Mouse (Mus musculus) embryonic facial prominence, embryonic 12.5 days (tissue): ENCODE measurements around the gene Cd86. TPM values are rescaled to one million over a fixed set of nuclear protein-coding genes. Genes with fewer than 3 reads are reported as not detected.

ENCODE experiments used
- ATAC-seq: fragments of 200-750 bp; cut with Nextera tagmentation; 2 replicates; pipeline ENCODE4 v1.8.0; 2017; ENCODE audit not compliant: insufficient number of reproducible peaks, insufficient read depth, low FRiP score, low TSS enrichment
- H3K27ac ChIP-seq: fragments of 300-500 bp; sonication (generic); 2 replicates; pipeline ENCODE4 v1.5.1; 2016; ENCODE audit warnings: mild to moderate bottlenecking
- H3K27me3 ChIP-seq: fragments of 300-500 bp; sonication (generic); 2 replicates; pipeline ENCODE4 v1.6.1; 2016; ENCODE audit warnings: mild to moderate bottlenecking, moderate library complexity
- H3K36me3 ChIP-seq: fragments of 300-500 bp; sonication (generic); 2 replicates; pipeline ENCODE4 v1.6.1; 2016; ENCODE audit warnings: mild to moderate bottlenecking
- H3K4me1 ChIP-seq: fragments of 300-500 bp; sonication (generic); 2 replicates; pipeline ENCODE4 v1.6.1; 2016
- H3K4me2 ChIP-seq: fragments of 300-500 bp; sonication (generic); replicated peaks from 2 replicates; pipeline ENCODE4 v1.6.1; 2016; ENCODE audit warnings: mild to moderate bottlenecking, moderate library complexity
- H3K4me3 ChIP-seq: fragments of 300-500 bp; sonication (generic); 2 replicates; pipeline ENCODE4 v1.5.1; 2016; ENCODE audit warnings: mild to moderate bottlenecking
- H3K9ac ChIP-seq: fragments of 300-500 bp; sonication (generic); 2 replicates; pipeline ENCODE4 v1.6.1; 2016; ENCODE audit warnings: mild to moderate bottlenecking, moderate library complexity
- H3K9me3 ChIP-seq: fragments of 300-500 bp; sonication (generic); 2 replicates; pipeline ENCODE4 v1.6.1; 2016; ENCODE audit warnings: mild to moderate bottlenecking, moderate library complexity
- WGBS: fragments of 180-500 bp; shearing (Covaris S2); methylation state at CpG from one replicate; pipeline ENCODE4 v1.1.7; 2016; 5-methylcytosine and 5-hydroxymethylcytosine counted together
- polyA plus RNA-seq: library from polyadenylated mRNA; unstranded; fragments of >200 nt; fragmentation: Nextera tagmentation; extraction: Ambion mirVana; gene quantifications from 2 replicates; pipeline ENCODE4 v1.2.1, GENCODE M21; 2016

The Cd86 gene
- polyA plus RNA-seq, 1 experiment from 2014 or later = 1.5 TPM

DNA sequence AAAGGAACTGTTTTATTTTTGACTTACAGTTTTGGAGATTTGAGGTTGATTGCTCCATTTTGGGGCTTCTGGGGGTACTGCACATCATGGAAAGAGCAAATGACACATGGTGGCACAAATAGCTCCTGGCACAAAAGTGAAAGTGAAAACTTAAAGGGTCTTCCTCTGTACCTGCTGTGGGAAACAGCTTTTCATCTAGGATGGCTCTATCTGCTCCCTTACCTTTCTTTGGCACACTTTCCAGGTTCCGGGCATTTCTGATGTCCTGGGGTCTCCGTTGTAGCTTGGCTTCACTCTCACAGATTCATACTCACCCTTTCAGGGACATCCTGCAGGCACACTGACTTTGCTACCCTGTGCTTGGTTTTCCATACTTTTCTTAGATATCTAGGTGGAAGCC lies 22.2 kb upstream of the Cd86 start:
- Histone ChIP-seq H3K9me3 (no peaks in the 10 kb centered on the region), H3K36me3 (no peaks in the 10 kb centered on the region), H3K4me3 (no peak overlapping the region), H3K4me2 (no peak overlapping the region), H3K27me3 (peaks cover 5% of the 10 kb centered on the region; the same call in 1 of the 2 replicates), H3K27ac (no peak overlapping the region), H3K4me1 (no peaks in the 10 kb centered on the region), H3K9ac (no peak overlapping the region)
- no peak for ATAC-seq
- WGBS = 87% methylated on average over 2 of the region's 2 CpGs

DNA sequence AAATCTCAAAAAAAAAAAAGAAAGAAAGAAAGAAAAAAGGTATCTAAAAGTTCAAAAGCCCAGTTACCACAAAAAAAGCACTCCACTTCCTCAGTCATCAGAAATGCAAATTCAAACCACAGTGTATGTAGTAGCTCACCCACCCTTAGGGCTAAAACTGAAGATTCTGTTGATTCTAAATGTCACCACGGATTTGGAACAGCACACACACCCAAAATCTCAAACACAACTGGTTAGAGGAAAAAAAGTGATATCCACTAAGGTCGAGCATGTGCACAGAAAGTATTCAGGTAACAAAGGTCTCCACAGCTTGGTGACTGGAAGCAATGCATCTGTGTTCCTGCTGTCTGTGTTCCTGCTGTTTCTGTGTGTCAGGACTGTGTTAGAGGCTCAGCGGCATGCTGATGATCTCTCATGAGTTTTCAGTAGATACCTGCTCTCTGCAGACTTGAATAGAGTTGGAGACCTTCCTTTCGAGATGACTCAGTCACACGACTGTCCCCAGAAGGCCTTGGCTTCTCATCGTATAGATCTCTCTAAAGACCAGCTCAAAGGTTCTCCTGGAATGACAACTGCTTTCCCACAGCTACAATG lies 18.5 kb upstream of the Cd86 start:
- Histone ChIP-seq H3K27ac (no peak overlapping the region), H3K4me2 (no peak overlapping the region), H3K36me3 (no peaks in the 10 kb centered on the region), H3K4me1 (no peaks in the 10 kb centered on the region), H3K9ac (no peak overlapping the region), H3K4me3 (no peak overlapping the region), H3K27me3 (no peaks in the 10 kb centered on the region), H3K9me3 (no peaks in the 10 kb centered on the region)
- ATAC-seq = no peak
- 70% methylated on average over 6 of the region's 6 CpGs for WGBS

DNA sequence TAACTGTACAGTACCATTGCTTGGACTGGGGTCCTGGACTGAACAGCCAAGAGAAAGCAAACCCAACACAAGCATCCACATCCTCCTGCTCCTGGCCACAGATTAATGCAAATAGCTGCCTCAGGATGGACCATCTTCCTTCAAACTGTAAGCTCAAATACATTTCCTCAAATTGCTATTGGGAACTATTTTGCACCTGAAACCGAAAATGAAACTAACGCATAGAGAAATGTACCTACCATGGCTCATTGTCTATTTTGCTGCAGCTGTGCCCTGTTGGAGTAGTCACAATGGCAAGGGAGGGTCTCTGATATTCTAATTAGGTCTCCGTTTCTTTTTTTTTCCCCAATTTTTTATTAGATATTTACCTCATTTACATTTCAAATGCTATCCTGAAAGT lies 15.9 kb upstream of the Cd86 start:
- Histone ChIP-seq H3K27me3 (no peaks in the 10 kb centered on the region), H3K4me2 (no peak overlapping the region), H3K4me3 (no peak overlapping the region), H3K9ac (no peak overlapping the region), H3K9me3 (no peaks in the 10 kb centered on the region), H3K36me3 (no peaks in the 10 kb centered on the region), H3K27ac (no peak overlapping the region), H3K4me1 (no peaks in the 10 kb centered on the region)
- ATAC-seq = no peak
- 91% methylated on average over 3 of the region's 3 CpGs for whole genome bisulfite sequencing

DNA sequence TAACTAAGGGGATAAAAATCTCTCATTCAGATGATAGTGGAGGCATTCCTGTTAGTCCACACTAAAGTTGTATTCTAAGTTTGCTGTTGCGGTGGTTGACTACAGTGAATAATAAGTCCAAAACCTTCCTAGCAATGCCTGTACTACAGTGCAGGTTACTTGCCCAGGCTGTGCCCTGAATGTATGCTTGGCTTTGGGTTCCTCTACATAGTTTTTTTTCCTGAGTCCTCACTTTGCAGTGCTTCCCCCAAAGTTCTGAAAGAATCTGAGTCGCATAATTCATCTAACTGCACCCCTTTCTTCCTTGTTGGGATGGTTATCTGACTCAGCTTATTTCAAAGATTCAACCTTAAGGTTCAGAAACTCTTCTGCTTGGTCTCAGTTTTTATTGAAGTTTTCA lies 10.0 kb upstream of the Cd86 start:
- ATAC-seq = no peak
- no peaks in the 10 kb centered on the region for H3K36me3 ChIP-seq
- no peaks in the 10 kb centered on the region for H3K4me1 ChIP-seq
- H3K4me3 ChIP-seq = no peak overlapping the region
- H3K4me2 ChIP-seq = no peak overlapping the region
- no peak overlapping the region for H3K27ac ChIP-seq
- WGBS = 97% methylated on average over 2 of the region's 2 CpGs
- H3K9me3 ChIP-seq = no peaks in the 10 kb centered on the region
- H3K9ac ChIP-seq = no peak overlapping the region
- no peaks in the 10 kb centered on the region for H3K27me3 ChIP-seq

DNA sequence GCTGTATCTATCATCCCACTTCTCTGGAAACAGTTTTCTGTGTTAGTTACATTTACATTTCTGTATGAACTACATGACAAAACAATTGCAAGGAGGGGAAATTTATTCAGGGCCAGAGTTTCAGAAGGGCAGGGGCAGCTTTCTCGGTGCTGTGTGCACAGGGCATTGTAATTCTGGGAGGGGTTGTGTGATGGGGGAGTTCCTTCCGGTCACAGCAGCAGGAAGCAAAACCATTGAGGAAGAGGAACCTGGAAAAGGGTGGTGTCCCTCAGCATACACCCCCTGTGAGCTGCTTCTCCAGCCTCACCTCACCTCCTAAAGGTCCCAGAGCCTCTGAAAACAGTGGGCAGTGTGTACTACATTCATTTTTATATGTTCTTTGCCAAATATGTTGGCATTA lies 9.4 kb upstream of the Cd86 start:
- H3K27me3 ChIP-seq = no peaks in the 10 kb centered on the region
- H3K4me3 ChIP-seq = no peak overlapping the region
- ATAC-seq = no peak
- no peak overlapping the region for H3K27ac ChIP-seq
- no peaks in the 10 kb centered on the region for H3K36me3 ChIP-seq
- no peak overlapping the region for H3K9ac ChIP-seq
- WGBS = 52% methylated on average over 2 of the region's 2 CpGs
- H3K9me3 ChIP-seq = no peaks in the 10 kb centered on the region
- no peak overlapping the region for H3K4me2 ChIP-seq
- no peaks in the 10 kb centered on the region for H3K4me1 ChIP-seq

DNA sequence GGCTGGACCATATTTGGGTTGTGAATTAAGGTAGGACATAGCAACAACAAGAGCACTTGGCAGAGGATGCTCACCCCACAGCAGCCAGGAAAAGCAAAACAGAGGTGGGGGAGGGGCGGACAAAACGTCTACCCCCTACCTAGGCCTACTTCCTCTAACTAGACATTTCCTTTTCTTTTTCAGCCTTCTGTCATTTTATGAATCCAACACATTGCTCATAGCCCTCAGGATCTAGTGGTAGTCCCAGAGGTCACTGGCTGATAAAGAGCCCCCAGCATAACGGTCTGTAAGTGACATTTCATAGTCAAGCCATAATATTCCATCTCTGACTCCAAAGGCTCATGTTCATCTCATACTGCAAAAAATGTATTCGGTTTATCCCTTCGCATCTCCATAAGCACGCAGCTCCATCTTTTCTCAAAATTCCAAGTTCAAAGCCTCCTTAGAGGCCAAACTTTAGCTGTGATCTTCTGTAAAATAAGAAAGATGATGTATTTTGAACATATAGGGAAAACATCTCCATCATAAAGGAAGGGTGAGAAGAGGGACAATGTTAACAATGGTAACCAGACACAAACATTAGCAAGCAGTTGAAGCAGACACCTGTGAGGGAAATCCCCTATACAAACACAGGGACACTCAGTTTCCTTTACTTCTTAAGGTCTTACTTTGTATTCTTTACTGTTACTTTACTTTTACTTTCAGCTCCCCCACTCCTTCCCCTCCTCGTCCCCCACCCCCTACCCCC lies 8.8 kb upstream of the Cd86 start:
- ATAC-seq = no peak
- no peak overlapping the region for H3K4me3 ChIP-seq
- no peak overlapping the region for H3K4me2 ChIP-seq
- H3K36me3 ChIP-seq = no peaks in the 10 kb centered on the region
- no peak overlapping the region for H3K27ac ChIP-seq
- 67% methylated on average over 7 of the region's 7 CpGs for WGBS
- H3K9ac ChIP-seq = no peak overlapping the region
- H3K4me1 ChIP-seq = no peaks in the 10 kb centered on the region
- H3K27me3 ChIP-seq = no peaks in the 10 kb centered on the region
- H3K9me3 ChIP-seq = no peaks in the 10 kb centered on the region

DNA sequence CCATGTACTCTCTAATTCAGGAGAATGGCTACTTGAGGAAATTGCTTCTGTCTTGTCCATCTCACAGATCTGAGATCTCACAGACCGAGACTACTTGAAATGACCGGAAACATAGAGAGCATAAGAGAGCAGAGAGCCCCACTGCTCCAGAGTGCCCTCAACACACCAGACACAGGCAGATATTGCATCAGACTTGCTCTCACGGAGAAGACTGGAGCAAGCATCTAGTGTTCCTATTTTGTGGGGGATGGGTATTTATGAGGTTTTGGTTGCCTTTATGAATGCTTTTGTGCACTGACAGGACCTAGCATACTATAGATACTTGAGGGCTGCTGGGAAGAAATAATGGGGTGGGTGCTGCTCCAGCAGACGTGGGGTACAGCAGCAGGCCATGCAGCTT lies 7.3 kb upstream of the Cd86 start:
- no peak for ATAC-seq

DNA sequence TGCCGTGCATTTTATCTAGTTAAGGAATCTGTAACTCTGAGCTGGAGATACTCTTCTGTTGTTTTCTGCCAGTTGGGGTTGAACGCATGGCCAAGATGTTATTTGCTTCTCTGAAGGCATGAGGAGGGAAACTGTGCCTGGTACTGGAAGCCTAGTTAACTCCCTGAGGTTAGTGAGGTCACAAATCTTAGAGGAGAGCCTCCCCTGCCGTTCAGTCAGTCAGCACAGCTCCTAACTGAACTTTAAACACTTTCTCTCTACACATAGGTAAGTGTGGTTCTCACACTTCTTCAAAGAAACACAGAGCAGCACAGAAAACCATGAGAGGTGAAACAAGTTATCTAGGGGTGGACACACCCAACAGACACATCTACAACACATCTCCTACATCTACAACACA lies 4.7 kb upstream of the Cd86 start:
- Histone ChIP-seq H3K9ac (no peak overlapping the region), H3K4me2 (no peak overlapping the region), H3K36me3 (no peaks in the 10 kb centered on the region), H3K27ac (no peak overlapping the region), H3K4me3 (no peak overlapping the region), H3K27me3 (no peaks in the 10 kb centered on the region), H3K4me1 (no peaks in the 10 kb centered on the region), H3K9me3 (no peaks in the 10 kb centered on the region)
- no peak for ATAC-seq
- WGBS = 79% methylated on average over 3 of the region's 3 CpGs

More for the DNA sequence above, 7.3 kb upstream of the Cd86 start:
- Histone ChIP-seq H3K27me3 (no peaks in the 10 kb centered on the region), H3K27ac (no peak overlapping the region), H3K4me2 (no peak overlapping the region), H3K4me3 (no peak overlapping the region), H3K9ac (no peak overlapping the region), H3K4me1 (no peaks in the 10 kb centered on the region), H3K36me3 (no peaks in the 10 kb centered on the region), H3K9me3 (no peaks in the 10 kb centered on the region)
- 80% methylated on average over 4 of the region's 4 CpGs for WGBS

DNA sequence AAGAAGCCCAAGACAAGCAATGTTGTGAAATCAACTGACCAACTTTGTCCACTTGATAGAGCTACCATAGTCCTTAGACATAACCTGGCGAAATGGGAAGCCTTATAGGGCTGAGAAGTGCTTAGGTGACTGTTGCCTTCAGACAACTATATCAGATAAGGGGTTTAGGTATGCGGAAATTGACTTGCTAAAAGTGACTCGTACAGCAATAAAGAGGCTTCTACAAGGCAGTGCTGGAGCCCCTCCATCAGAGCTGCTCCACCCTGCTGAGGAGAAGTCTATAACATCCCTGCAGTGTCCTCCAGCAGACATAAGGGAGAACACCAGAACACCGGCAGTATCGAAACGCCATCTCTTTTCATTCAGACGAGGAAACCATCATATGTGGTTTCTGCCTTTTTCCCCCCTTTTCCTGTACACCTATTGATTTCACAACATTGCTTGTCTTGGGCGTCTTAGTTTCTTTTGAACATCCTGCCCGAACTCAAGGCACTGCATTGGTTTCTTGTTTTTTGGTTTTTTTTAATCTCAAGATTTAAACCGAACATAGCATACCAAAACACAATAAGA lies 652 bp upstream of the Cd86 start:
- no peak overlapping the region for H3K4me3 ChIP-seq
- H3K27ac ChIP-seq = no peak overlapping the region
- no peaks in the 10 kb centered on the region for H3K36me3 ChIP-seq
- no peaks in the 10 kb centered on the region for H3K4me1 ChIP-seq
- no peak for ATAC-seq
- 90% methylated on average over 10 of the region's 10 CpGs for WGBS
- no peaks in the 10 kb centered on the region for H3K27me3 ChIP-seq
- H3K9me3 ChIP-seq = no peaks in the 10 kb centered on the region
- no peak overlapping the region for H3K4me2 ChIP-seq
- no peak overlapping the region for H3K9ac ChIP-seq

DNA sequence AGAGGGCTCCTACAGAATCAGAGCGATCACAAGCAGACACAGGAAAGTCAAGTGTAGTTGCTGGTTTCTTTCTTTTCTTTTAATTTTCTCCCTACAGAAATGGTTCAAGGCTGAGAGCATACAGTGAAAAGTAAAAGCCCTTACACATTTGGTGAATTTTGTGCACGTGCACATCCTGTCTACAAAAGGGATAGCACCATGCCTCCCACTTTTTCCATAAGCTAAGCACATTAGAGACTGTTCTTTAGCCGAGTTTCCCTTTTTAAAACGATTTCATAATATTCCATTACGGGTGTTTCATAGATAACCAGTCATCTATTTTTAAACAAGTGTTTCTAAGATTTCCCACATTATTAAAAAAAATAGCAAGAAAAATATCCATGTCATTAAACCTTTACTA lies 2.4 kb downstream of the Cd86 start:
- Histone ChIP-seq H3K4me1 (no peaks in the 10 kb centered on the region), H3K9ac (no peak overlapping the region), H3K27me3 (no peaks in the 10 kb centered on the region), H3K4me3 (no peak overlapping the region), H3K4me2 (no peak overlapping the region), H3K9me3 (no peaks in the 10 kb centered on the region), H3K36me3 (no peaks in the 10 kb centered on the region), H3K27ac (no peak overlapping the region)
- 84% methylated on average over 5 of the region's 5 CpGs for WGBS
- ATAC-seq = no peak

DNA sequence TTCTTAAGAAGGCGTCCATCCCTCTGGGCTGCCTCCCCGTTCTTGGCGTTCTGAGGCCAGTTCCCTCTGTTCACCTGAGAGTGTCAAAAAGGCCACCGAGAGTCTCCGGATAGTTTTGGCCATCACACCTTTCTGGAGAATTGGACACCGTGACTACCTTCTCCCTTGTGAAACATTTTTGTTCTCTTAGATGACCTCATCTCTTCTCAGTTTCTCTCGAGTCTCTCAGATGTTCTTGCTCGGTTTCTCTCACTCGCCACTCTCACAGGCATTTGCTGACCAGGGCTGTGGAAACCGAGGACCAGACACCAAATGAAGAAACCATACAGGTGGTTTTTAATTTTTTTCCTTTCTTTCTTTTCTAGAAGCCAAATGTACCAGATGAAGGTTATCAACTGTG lies 4.6 kb downstream of the Cd86 start:
- Histone ChIP-seq H3K36me3 (no peaks in the 10 kb centered on the region), H3K9ac (no peak overlapping the region), H3K27me3 (no peaks in the 10 kb centered on the region), H3K9me3 (peaks cover 5% of the 10 kb centered on the region; the same call in 1 of the 2 replicates), H3K4me1 (no peaks in the 10 kb centered on the region), H3K27ac (no peak overlapping the region), H3K4me3 (no peak overlapping the region), H3K4me2 (no peak overlapping the region)
- no peak for ATAC-seq
- WGBS = 87% methylated on average over 10 of the region's 10 CpGs

DNA sequence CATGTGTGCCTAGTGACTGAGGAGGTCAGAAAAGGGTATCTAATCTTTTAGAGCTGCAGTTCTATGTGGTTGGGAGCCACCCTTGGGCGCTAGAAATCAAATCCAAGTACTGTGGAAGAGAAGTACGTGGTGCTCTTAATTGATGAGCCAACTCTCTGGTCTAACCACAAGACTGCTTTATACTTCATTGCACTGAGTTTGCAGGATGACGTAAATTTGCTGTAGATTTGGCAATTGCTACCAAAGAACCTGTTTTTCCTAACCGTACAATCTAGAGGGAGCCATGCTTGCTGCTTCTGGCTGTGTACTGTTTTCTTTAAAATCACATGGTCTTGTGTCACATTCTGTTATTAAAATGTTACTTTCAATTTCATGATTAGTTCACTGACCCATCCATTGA lies 10.0 kb downstream of the Cd86 start:
- H3K9ac ChIP-seq = no peak overlapping the region
- WGBS = 78% methylated on average over 4 of the region's 4 CpGs
- no peak overlapping the region for H3K4me2 ChIP-seq
- no peak overlapping the region for H3K27ac ChIP-seq
- H3K4me3 ChIP-seq = no peak overlapping the region
- no peaks in the 10 kb centered on the region for H3K4me1 ChIP-seq
- H3K9me3 ChIP-seq = peaks cover 5% of the 10 kb centered on the region; the same call in 1 of the 2 replicates
- H3K27me3 ChIP-seq = no peaks in the 10 kb centered on the region
- ATAC-seq = no peak
- H3K36me3 ChIP-seq = no peaks in the 10 kb centered on the region
